Mouse (Mus musculus) heart, postnatal 14 days (tissue): ENCODE data around the gene Rabgef1. TPM values are rescaled to one million over a fixed set of nuclear protein-coding genes. Genes with fewer than 3 reads are reported as not detected.
"Not testable (repeated sequence)": the region's sequence is repeated elsewhere in the genome, so short reads cannot be mapped to it uniquely, and the experiment has no call there.

Source experiments
- DNase-seq, 2 experiments: peaks; one replicate each; pipeline ENCODE4 v3.0.0; 2021 to 2022
- intact Hi-C: fragments of 180-260 bp; cut with DNase I; formaldehyde crosslinking; loops from one replicate; pipeline ENCODE4 v1.15.1; 2025
- total RNA-seq, 2 experiments: library from RNA; stranded (reverse); gene quantifications; 2 replicates each; pipeline ENCODE4 v1.2.3; 2021

The Rabgef1 gene
- total RNA-seq, 2 experiments from 2014 or later: 17.8 to 20.8 TPM

GRCm38 (mm10) chr5:130255799-130256525 is 84.4 kb downstream of the Rabgef1 start:
- intact Hi-C loops: loop anchor here (2.0 to 10.0 kb wide), 3 partner anchors 31 to 741 kb away; partner anchors contain the start of genes Asl and Crcp
- DNase-seq: not testable (repeated sequence)

DNA sequence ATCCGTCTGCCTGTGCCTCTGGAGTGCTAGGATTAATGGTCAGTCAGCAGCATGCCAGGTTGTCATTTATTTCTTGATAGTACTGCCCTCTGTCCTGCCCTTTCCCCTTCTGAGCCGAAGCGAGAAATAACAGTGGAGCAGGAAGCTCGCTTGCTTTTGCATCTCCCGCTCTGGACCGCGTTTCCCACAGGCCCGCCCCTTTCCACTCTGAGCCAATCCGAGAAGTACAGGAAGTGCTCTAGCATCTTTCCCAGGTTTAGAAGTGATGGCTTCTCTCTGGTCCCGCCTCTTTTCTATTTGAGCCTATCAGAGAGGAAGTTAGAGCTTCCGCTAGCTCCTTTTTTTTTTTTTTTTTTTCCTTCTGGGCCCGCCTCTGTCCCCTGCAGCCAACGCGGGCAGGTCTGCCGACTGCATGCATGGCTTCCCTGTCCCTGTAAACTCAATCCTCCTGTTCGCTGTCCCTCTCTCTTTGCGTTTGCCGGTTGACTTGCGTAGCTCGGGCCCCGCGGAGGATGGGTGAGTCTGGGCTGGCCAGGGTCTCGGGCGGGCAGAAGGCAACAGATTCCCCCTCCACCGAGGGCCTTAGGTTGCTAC is 85.2 kb downstream of the Rabgef1 start:
- intact Hi-C loops: loop anchor here (10.0 kb wide), 2 partner anchors 232 to 742 kb away; partner anchors contain the start of genes Asl and Crcp
- DNase-seq: peak; percentile 92 to 95

- intact Hi-C loops: loop anchor here (10.0 kb wide), 2 partner anchors 233 to 743 kb away; partner anchors contain the start of genes Asl and Crcp
Measured at GRCm38 (mm10) chr5:130257303-130257702, 85.7 kb downstream of the Rabgef1 start.

GRCm38 (mm10) chr5:130263454-130263853 is 91.9 kb downstream of the Rabgef1 start:
- DNase-seq: no peak
- intact Hi-C loops: no loop called here

More at GRCm38 (mm10) chr5:130257303-130257702, 85.7 kb downstream of the Rabgef1 start:
- no peak for DNase-seq

Other genes starting within 250 kb of the Rabgef1 start
- gene Vkorc1l1, start 229.8 kb upstream of the Rabgef1 start, total RNA-seq: 10 to 100 TPM; 14.6 to 15.9 TPM
- 10 to 100 TPM; 18.5 to 19.0 TPM for gene Gusb, start 168.7 kb upstream of the Rabgef1 start, total RNA-seq
- gene Asl, start 142.6 kb upstream of the Rabgef1 start, total RNA-seq: 1 to 10 TPM; 6.8 to 7.7 TPM
- gene Crcp, start 142.5 kb upstream of the Rabgef1 start, total RNA-seq: 10 to 100 TPM; 11.4 to 11.9 TPM
- 10 to 100 TPM; 15.7 to 16.9 TPM for gene Tpst1, start 98.5 kb upstream of the Rabgef1 start, total RNA-seq
- 1 to 10 TPM; 1.6 to 3.4 TPM for gene Kctd7, start 26.9 kb upstream of the Rabgef1 start, total RNA-seq
- gene Tmem248, start 45.3 kb downstream of the Rabgef1 start, total RNA-seq: 10 to 100 TPM; 31.7 to 33.0 TPM
- 10 to 100 TPM; 39.9 to 45.4 TPM for gene Sbds, start 83.7 kb downstream of the Rabgef1 start, total RNA-seq
- 1 to 10 TPM; 8.3 to 9.3 TPM for gene Tyw1, start 83.8 kb downstream of the Rabgef1 start, total RNA-seq
- not detected for gene Caln1, start 197.7 kb downstream of the Rabgef1 start, total RNA-seq
- gene A330070K13Rik, start 212.8 kb downstream of the Rabgef1 start, total RNA-seq: not detected